Mouse (Mus musculus) heart, postnatal 36 days (tissue): Measurements from ENCODE around the gene Eif2s2. TPM values are rescaled to one million over a fixed set of nuclear protein-coding genes. Genes with fewer than 3 reads are reported as not detected.
A peak's percentile ranks its signal among the peaks of the same experiment; 100 is the strongest.
"Not testable (repeated sequence)": the region's sequence is repeated elsewhere in the genome, so short reads cannot be mapped to it uniquely, and the experiment has no call there.

ENCODE experiments used
- DNase-seq, 2 experiments: peaks; one replicate each; pipeline ENCODE4 v3.0.0; 2021 to 2022
- intact Hi-C: fragments of 180-260 bp; cut with DNase I; formaldehyde crosslinking; loops from one replicate; pipeline ENCODE4 v1.15.1; 2025
- total RNA-seq, 2 experiments: library from RNA; stranded (reverse); gene quantifications; 2 replicates each; pipeline ENCODE4 v1.2.3; 2021

Gene Eif2s2
- total RNA-seq, 2 experiments from 2014 or later, result 56.6 to 59.7 TPM

DNA sequence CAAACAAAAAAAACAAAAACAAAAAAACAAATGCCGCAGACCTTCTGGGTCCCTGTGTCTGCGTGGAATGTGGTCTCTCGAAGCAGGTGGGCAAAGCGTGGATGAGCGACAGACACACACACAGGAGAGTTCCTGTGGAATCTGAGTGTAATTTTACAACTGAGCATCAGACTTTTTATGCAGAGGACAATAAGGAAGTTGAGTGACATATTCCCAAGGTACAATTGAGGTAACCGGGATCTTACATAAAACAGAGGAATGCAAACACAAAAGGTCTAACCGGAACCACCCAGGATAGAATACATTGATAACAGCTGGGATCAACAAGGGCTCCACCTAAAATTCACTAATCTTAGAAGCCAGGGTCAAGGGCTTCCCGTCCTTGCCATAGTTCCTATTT is 6.3 kb upstream of the Eif2s2 start:
- intact Hi-C loops, DNase-seq: not testable (repeated sequence)

DNA sequence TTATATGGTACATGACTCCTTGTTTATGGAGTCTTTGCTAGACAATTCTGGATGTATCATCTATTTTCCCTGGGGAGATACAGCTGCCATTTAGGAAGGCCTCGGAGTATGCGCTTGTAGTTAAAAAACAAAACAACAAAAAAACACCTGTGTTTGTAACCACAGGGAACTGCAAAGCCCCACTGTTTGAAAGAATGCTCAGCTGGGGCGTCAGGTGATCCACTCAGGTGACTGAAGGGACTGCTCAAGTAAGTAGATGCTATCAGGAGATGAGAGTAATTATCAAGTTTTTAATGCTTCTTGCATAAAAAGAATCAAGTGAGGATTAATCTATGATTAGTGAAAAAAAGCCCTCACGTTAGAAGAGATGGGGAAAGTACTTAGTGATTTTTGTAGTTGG is 813 bp upstream of the Eif2s2 start:
- intact Hi-C loops, result loop anchor here (2.0 to 5.0 kb wide), 3 partner anchors 103 to 236 kb away; partner anchors contain the start of genes Ahcy, Raly and a
- no peak for DNase-seq

DNA sequence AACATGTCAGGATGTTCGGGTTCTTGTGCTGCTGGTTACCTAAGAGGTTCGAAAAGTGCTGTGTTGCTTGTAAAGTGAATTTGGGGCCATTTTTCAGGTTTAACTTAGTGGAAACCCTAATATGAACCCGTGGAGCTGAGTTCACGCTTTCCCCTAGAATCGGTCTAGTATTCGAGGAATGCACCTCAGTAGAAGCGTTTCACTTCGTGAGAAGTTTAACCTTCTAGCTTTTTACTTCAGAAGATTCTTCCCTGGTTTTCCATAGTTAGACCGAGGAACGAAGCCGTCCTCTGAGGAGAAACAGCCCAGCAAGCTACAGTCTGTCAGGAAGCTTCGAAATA is 280 bp upstream of the Eif2s2 start:
- no peak for DNase-seq
- intact Hi-C loops, result loop anchor here (2.0 to 5.0 kb wide), 3 partner anchors 102 to 236 kb away; partner anchors contain the start of genes Ahcy, Raly and a

DNA sequence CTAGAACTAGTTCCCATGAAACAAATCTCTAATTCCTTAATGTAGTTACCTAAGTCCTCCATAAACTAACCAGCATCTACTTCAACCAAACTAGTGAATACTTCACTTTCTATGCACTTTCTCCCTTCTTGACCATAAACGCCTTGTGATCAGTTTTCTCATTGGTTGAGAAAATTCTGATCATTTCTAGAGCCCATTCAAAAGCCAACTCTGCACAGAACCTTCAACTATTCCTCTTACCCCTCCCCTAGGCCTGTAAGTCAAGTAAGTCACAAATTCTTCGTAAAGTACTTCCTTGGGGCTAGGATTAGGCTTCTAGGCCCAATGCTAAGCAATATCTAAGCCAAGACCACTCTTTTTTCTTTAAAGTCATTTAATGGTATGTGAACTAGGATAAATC is 1.1 kb downstream of the Eif2s2 start:
- intact Hi-C loops, result loop anchor here (5.0 kb wide), 2 partner anchors 181 to 234 kb away; partner anchors contain the start of gene Ahcy
- DNase-seq, result no peak

DNA sequence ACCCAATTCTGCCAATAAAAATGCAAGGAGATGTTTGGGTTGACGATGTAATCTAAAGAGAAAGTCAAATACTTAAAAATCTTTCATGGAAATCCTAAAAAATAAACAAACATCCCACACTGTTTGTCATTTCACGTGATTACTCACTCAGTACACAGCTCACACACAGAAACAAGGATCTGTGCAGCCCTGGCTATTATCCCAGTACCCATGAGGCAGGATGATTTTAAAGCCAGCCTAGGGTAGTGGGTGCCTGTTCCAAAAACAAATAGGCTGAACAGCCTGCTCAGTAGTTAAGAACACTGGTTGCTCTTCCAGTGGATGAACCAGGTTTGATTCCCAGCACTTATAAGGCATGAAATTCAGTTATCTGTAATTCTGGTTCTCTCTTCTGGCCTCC is 16.1 kb downstream of the Eif2s2 start:
- intact Hi-C loops, result no loop called here
- no peak for DNase-seq

DNA sequence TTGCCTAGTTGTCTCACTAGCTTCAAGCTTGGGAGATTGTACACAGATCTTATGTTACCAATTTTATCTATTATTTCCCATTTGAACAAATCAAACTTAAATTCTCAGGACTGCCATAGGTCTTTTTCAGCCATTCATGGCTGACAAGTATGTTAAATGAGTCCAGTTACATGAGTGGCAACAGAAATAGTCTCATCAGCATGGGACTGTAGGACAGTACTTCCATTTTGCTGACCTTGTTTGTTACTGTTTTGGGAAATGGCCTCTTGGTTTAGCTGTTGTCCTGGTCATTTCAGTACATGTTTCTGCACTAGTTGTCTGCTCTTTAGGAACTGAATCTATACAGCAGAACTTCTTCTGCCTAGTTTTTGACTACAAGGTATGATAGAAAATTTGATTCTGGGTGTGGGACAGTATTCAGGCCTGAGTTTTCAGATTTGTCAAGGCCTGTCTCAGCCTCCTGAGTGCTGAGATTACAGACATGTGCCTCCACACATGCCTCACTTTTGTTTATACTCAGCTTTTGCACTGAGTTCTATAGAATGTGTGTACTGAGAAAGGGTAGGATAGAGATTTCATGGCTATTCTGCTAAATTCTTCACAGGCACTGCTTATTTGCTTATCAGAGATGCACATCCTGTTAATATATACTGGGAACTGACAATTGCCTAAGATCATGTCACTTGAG is 22.6 kb downstream of the Eif2s2 start:
- DNase-seq, result no peak
- intact Hi-C loops, result no loop called here

DNA sequence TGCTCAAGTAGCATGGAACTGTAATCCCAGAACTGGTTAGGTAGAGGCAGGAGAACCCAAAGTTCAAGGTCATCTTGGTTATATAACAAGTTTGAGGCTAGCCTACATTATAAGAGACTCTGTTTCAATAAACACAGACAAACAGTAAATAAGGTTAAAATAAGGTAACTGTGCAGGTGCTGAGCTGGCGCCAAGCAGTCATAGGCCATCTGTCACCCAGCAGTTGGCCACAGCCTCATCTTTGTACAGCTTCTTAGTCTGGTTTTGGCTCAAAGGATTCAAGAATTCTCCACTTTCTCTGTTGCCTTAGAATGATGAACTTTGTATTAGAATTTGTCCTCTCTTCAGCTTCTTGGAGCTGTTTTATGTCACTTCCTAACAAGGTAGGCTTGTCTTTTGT is 24.6 kb downstream of the Eif2s2 start:
- DNase-seq, result no peak
- intact Hi-C loops, result no loop called here

DNA sequence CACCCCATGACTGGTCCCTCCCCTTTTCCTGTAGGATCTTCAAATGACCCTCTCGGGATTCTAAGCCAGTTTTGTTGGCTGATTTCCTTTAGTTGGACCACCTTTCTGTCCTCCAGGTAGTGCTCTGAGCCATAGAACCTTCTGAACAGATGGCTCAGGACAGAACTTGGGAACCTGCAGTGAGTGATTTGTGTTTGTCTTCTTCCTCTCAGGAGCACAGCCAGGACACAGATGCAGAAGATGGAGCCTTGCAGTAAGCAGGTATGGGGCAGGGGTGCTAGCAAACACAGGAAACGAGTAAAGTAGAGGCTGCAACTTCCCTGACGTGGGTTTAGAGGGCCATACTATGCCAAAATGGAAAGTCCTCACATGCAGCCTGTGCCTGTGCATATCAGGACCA is 27.0 kb downstream of the Eif2s2 start:
- DNase-seq, result no peak
- intact Hi-C loops, result no loop called here

DNA sequence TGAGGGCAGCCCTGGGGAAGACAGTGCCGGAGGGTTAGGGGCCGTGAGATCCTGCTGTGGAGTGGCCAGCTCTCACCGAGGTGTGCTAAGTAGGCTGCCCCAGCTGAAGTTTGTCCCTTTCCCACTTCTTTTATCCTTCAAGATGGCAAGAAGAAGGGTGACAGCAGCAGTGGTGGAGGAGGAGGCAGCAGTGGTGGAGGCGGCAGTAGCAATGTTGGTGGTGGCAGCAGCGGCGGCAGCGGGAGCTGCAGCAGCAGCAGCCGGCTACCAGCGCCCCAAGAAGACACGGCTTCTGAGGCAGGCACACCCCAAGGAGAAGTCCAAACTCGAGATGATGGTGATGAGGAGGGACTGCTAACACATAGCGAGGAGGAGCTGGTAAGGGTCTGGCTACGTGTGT is 29.1 kb downstream of the Eif2s2 start:
- intact Hi-C loops, result no loop called here
- no peak for DNase-seq

DNA sequence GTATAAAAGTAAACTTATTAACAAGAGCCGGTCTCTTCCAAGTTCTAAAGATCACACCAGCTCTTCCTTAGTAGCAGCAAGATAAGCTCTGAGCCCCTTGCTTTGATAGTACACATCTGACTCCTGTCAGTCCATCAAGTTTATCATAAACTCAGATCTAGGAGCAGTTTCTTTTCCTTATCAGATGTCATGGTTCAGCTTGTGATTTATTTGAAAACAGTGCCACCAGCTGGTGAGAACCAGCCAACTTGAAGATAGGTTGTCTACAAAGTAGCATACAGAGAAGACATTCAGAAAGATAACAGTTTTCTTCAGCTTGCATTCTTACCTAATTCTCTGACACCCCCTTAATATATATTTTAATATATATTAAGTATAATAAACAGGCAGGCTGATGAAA is 37.4 kb downstream of the Eif2s2 start:
- DNase-seq, result peak; percentile 52 to 62
- intact Hi-C loops, result loop anchor here (1.0 to 5.0 kb wide), 3 partner anchors 65 to 152 kb away; partner anchors contain the start of genes Raly and a

DNA sequence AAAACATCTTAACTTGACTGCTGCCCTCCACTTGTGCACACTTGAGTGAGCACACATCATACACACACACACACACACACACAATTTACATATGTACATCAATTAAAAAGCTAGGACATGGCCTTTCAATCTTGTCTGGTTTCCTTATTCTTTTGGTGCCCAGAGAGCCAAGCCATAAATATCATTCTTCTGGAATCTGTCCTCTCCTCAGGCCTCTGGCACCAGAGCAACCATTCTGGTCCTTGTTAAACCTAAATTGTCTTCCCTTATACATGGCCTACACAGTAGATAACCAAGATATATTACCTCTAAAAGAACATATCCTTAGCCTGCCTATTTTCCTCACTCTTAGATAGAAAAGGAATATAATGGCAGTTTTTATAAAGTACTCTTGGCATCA is 44.6 kb downstream of the Eif2s2 start:
- intact Hi-C loops, result no loop called here
- no peak for DNase-seq

DNA sequence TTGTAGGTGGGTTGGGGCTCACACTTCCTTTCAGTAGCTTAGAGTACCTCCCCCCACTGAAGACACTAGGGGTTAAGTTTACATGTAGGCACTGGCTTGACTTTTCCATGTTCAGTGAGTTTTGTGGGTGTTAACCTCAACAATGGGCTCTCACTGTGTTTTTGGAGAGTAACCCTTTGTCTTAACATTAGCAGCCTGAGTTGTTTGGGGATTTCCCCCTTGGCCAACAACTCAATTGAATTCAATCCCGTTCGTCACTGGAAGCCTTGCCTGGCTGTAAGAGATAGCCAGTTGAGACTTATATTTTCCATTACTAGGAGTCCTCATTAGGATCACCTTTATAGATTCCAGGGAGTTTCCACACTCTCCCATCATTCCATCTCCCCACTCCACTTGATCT is 56.2 kb downstream of the Eif2s2 start:
- DNase-seq, result no peak
- intact Hi-C loops, result no loop called here

DNA sequence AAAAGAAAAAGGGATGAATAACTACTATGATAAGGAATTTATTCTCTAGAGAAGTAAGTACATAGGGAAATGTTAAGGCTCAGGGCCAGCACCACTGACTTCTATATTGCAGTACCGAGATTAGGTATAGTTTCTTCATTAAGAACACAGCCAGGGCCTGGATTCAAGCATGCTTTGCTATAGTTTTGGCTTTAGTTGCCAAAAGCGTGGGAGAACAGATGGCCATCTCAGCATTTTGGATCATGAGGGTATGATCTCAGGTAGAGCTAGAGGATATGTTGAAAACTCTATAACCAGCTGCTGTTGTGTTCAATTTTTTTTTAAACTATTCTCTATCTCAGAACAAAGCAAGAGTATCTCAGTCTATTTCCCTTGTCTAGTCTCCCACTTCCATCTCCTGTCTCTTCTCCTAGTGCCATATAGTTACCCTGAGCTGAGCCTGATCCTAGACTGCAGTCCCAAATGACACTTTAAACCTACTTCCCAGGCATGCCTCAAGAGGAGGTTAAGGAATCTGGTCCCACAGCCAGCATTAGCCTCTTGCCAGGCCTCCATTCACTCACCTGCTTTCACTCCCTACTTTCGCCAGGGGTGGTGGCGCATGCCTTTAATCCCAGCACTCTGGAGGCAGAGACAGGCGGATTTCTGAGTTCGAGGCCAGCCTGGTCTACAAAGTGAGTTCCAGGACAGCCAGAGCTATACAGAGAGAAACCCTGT is 58.4 kb downstream of the Eif2s2 start:
- intact Hi-C loops, result no loop called here
- no peak for DNase-seq

DNA sequence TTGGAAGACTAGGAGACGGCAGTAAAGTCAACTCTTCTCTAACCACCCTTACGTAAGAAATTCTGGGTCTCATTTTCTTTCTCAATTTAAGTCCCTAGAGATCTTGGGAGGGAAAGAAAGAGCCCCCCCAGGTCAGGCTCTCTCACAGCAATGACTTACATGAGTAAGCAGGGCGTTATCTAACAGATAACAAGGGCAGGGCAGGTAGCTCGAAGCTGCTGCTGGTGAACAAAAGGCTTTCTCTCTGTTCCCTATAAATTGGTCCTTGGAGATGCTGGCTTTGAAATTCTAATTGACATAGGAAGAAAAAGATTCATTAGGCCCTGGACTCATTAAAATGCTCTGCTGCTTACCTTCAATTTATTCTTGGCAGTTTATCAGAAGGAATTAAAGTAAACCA is 60.3 kb downstream of the Eif2s2 start:
- intact Hi-C loops, result no loop called here
- no peak for DNase-seq

DNA sequence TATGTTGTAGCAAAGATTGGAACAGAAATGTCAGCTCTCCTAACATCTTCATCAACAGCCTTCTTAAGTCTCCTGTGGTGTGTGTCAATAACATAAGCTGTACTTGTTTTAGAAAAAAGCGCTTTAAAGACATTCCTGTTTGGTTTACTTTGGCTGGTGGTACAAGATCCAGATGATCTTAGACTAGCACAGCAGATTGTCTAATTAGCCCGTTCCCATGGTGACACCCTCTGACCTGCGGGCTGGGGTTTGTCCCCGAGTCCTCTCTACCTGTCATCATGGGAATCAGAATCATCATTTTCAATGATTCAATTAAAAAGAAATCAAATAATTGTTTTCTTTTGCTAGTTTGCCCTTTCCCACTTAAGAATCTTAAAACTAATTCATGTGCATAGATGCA is 65.2 kb downstream of the Eif2s2 start:
- DNase-seq, result no peak
- intact Hi-C loops, result no loop called here

DNA sequence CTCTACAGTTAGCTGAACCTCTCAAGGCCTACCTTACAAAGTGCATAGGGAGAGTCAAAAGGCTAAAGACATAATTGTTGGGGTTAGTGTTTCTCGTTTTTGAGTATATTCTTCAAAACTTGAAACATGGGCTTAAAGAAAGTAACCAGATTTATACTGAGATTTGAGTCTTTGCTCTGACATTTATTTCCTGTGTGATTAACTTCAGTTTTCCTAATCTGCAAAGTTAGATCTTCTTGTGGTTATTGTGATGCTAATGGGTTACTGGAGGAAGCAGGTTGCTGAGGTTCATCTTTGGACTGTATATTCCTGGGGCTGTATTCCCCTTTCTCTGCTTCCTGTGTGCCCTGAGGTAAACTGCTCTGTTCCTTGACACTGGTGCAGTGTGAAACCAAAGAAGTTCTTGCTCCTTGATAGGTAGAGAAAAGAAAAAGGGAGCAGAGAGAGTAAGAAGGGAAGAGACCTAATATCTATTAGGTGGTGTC is 66.6 kb downstream of the Eif2s2 start:
- intact Hi-C loops, result no loop called here

More for the DNA sequence above, 66.6 kb downstream of the Eif2s2 start:
- DNase-seq, result no peak

Other genes starting within 250 kb of the Eif2s2 start
- 100 to 1,000 TPM; 113 to 124 TPM for gene Chmp4b, start 241.2 kb downstream of the Eif2s2 start, total RNA-seq
- gene Gm14214, start 122.9 kb downstream of the Eif2s2 start, total RNA-seq, result not detected
- gene Raly, start 101.8 kb downstream of the Eif2s2 start, total RNA-seq, result 100 to 1,000 TPM in 1 of 2 experiments, 10 to 100 TPM in 1; 99.3 to 104 TPM
- gene a, start 101.5 kb downstream of the Eif2s2 start, total RNA-seq, result not detected
- under 1 TPM; 0.19 TPM for gene Gm14226, start 125.3 kb upstream of the Eif2s2 start, total RNA-seq
- gene Ahcy, start 181.6 kb upstream of the Eif2s2 start, total RNA-seq, result 10 to 100 TPM; 10.8 to 14.5 TPM
- gene Itch, start 240.6 kb upstream of the Eif2s2 start, total RNA-seq, result 10 to 100 TPM; 27.5 to 28.5 TPM